Mouse (Mus musculus): ENCODE data around the gene Psmb7. TPM values are rescaled to one million over a fixed set of nuclear protein-coding genes. Genes with fewer than 3 reads are reported as not detected.

Psmb7 gene
- polyA plus RNA-seq (2015; fragmentation: Nextera tagmentation; extraction: Ambion mirVana) = 214 and 234 TPM in 2 replicates

GRCm38 (mm10) chr2:38643625-38644427 lies at the start of gene Psmb7:
Gene Psmb7, minus strand, starts transcription at chr2:38644087.
- Histone ChIP-seq H3K27ac (ENCODE audit: low read length) (peak within 1 kb of the TSS; percentile 35; the same call in 1 of the 2 replicates), H3K9ac (ENCODE audit: low read depth, low read length) (peak within 1 kb of the TSS; percentile 89), H3K4me3 (ENCODE audit: low read length) (peak within 1 kb of the TSS; percentile 90), H3K36me3 (ENCODE audit: control insufficient read depth, insufficient read depth, low read length) (no peaks in the 10 kb centered on the region), H3K9me3 (ENCODE audit: control insufficient read depth, low read length) (no peaks in the 10 kb centered on the region), H3K27me3 (replicated peaks; ENCODE audit: control insufficient read depth, insufficient read depth, low read length) (no peaks in the 10 kb centered on the region), H3K4me1 (ENCODE audit: control insufficient read depth, insufficient read depth, low read length) (peaks cover 6% of the 10 kb centered on the region), H3K4me2 (ENCODE audit: low read depth, low read length) (peak within 1 kb of the TSS; percentile 82)
- WGBS = 3% methylated on average over 52 of the region's 52 CpGs
- ATAC-seq = peak; percentile 93

GRCm38 (mm10) chr2:38691542-38691941 lies 47.7 kb upstream of the Psmb7 start:
- 16% methylated on average over 8 of the region's 8 CpGs for WGBS

GRCm38 (mm10) chr2:38689881-38690280 lies 46.0 kb upstream of the Psmb7 start:
- Histone ChIP-seq H3K4me3 (ENCODE audit: low read length) (no peak overlapping the region), H3K4me1 (ENCODE audit: control insufficient read depth, insufficient read depth, low read length) (no peaks in the 10 kb centered on the region), H3K27me3 (replicated peaks; ENCODE audit: control insufficient read depth, insufficient read depth, low read length) (peaks cover 3% of the 10 kb centered on the region; the same call in 1 of the 2 replicates), H3K27ac (ENCODE audit: low read length) (no peak overlapping the region), H3K36me3 (ENCODE audit: control insufficient read depth, insufficient read depth, low read length) (no peaks in the 10 kb centered on the region), H3K9ac (ENCODE audit: low read depth, low read length) (no peak overlapping the region), H3K4me2 (ENCODE audit: low read depth, low read length) (no peak overlapping the region), H3K9me3 (ENCODE audit: control insufficient read depth, low read length) (no peaks in the 10 kb centered on the region)
- ATAC-seq = no peak
- WGBS = 71% methylated on average over 1 of the region's 1 CpGs

More at GRCm38 (mm10) chr2:38691542-38691941, 47.7 kb upstream of the Psmb7 start:
- Histone ChIP-seq H3K36me3 (ENCODE audit: control insufficient read depth, insufficient read depth, low read length) (no peaks in the 10 kb centered on the region), H3K27ac (ENCODE audit: low read length) (no peak overlapping the region), H3K9ac (ENCODE audit: low read depth, low read length) (no peak overlapping the region), H3K4me2 (ENCODE audit: low read depth, low read length) (no peak overlapping the region), H3K4me1 (ENCODE audit: control insufficient read depth, insufficient read depth, low read length) (no peaks in the 10 kb centered on the region), H3K9me3 (ENCODE audit: control insufficient read depth, low read length) (no peaks in the 10 kb centered on the region), H3K4me3 (ENCODE audit: low read length) (no peak overlapping the region), H3K27me3 (replicated peaks; ENCODE audit: control insufficient read depth, insufficient read depth, low read length) (peaks cover 3% of the 10 kb centered on the region; the same call in 1 of the 2 replicates)
- no peak for ATAC-seq

- Histone ChIP-seq H3K9me3 (ENCODE audit: control insufficient read depth, low read length) (no peaks in the 10 kb centered on the region), H3K27me3 (replicated peaks; ENCODE audit: control insufficient read depth, insufficient read depth, low read length) (0 out of 2 replicates have a peak, but pooled peaks cover 3% of the 10 kb centered on the region), H3K4me3 (ENCODE audit: low read length) (peak overlapping the region; percentile 25), H3K36me3 (ENCODE audit: control insufficient read depth, insufficient read depth, low read length) (no peaks in the 10 kb centered on the region), H3K9ac (ENCODE audit: low read depth, low read length) (peak overlapping the region; percentile 21; the same call in 1 of the 2 replicates), H3K27ac (ENCODE audit: low read length) (no peak overlapping the region), H3K4me1 (ENCODE audit: control insufficient read depth, insufficient read depth, low read length) (no peaks in the 10 kb centered on the region), H3K4me2 (ENCODE audit: low read depth, low read length) (peak overlapping the region; percentile 53)
- peak; percentile 63 for ATAC-seq
- WGBS = 5% methylated on average over 29 of the region's 29 CpGs
These were observed 45.1 kb upstream of the Psmb7 start for GRCm38 (mm10) chr2:38688791-38689520.

DNA sequence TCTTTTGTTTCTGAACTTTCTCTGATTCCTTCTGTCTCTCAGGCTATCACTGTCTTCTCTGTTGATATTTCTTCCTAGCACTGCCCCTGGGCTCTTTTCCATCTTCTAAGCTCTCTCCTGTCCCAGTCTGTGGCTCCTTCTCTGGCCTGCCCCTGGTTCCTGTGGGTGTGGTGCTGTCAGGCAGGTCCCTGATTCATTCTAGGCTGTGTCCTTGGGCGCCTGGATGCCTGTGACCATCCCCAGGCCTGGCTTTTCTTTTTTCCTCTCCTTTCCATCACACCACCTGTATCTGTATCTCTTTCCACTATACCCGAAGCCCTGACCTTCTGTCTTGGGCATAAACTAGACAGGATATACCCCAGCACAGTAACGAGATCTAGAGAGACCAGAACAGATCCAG lies 41.9 kb upstream of the Psmb7 start:
- WGBS = 65% methylated on average over 3 of the region's 3 CpGs
- Histone ChIP-seq H3K9ac (ENCODE audit: low read depth, low read length) (no peak overlapping the region), H3K4me2 (ENCODE audit: low read depth, low read length) (no peak overlapping the region), H3K27ac (ENCODE audit: low read length) (no peak overlapping the region), H3K27me3 (replicated peaks; ENCODE audit: control insufficient read depth, insufficient read depth, low read length) (0 out of 2 replicates have a peak, but pooled peaks cover under 1% of the 10 kb centered on the region), H3K4me3 (ENCODE audit: low read length) (no peak overlapping the region), H3K36me3 (ENCODE audit: control insufficient read depth, insufficient read depth, low read length) (no peaks in the 10 kb centered on the region), H3K9me3 (ENCODE audit: control insufficient read depth, low read length) (no peaks in the 10 kb centered on the region), H3K4me1 (ENCODE audit: control insufficient read depth, insufficient read depth, low read length) (no peaks in the 10 kb centered on the region)
- ATAC-seq = no peak

DNA sequence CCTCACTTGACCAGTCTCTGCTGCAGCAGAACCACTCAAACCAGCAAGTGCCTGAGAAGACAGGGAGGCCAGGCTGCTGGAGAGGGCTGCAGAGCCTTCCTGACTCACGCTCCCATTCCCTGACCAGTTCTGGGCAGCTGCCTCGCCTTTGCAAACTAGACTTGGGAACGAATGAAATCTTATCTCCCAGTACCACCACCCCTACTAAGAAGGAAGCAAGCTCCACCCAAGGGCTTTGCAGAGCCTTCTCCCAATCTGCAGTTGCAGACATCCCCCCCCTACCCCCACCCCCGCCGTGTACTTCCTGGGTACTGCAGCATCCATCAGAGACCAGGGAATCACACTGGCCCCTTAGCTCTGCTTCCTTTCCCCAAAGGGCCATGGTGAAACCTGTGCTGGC lies 39.2 kb upstream of the Psmb7 start:
- no peak for ATAC-seq
- H3K27me3 ChIP-seq (replicated peaks; ENCODE audit: control insufficient read depth, insufficient read depth, low read length) = no peaks in the 10 kb centered on the region

GRCm38 (mm10) chr2:38682209-38682608 lies 38.3 kb upstream of the Psmb7 start:
- H3K9me3 ChIP-seq (ENCODE audit: control insufficient read depth, low read length) = no peaks in the 10 kb centered on the region
- no peak for ATAC-seq

More for the DNA sequence above, 39.2 kb upstream of the Psmb7 start:
- Histone ChIP-seq H3K9me3 (ENCODE audit: control insufficient read depth, low read length) (no peaks in the 10 kb centered on the region), H3K9ac (ENCODE audit: low read depth, low read length) (no peak overlapping the region), H3K4me2 (ENCODE audit: low read depth, low read length) (no peak overlapping the region), H3K4me3 (ENCODE audit: low read length) (no peak overlapping the region), H3K36me3 (ENCODE audit: control insufficient read depth, insufficient read depth, low read length) (no peaks in the 10 kb centered on the region), H3K27ac (ENCODE audit: low read length) (no peak overlapping the region), H3K4me1 (ENCODE audit: control insufficient read depth, insufficient read depth, low read length) (no peaks in the 10 kb centered on the region)
- WGBS = 65% methylated on average over 5 of the region's 5 CpGs

GRCm38 (mm10) chr2:38678947-38679346 lies 35.1 kb upstream of the Psmb7 start:
- no peaks in the 10 kb centered on the region for H3K27me3 ChIP-seq (replicated peaks; ENCODE audit: control insufficient read depth, insufficient read depth, low read length)
- H3K9ac ChIP-seq (ENCODE audit: low read depth, low read length) = no peak overlapping the region
- H3K4me1 ChIP-seq (ENCODE audit: control insufficient read depth, insufficient read depth, low read length) = no peaks in the 10 kb centered on the region
- H3K4me2 ChIP-seq (ENCODE audit: low read depth, low read length) = no peak overlapping the region
- no peak overlapping the region for H3K27ac ChIP-seq (ENCODE audit: low read length)
- H3K4me3 ChIP-seq (ENCODE audit: low read length) = no peak overlapping the region
- no peak for ATAC-seq
- H3K9me3 ChIP-seq (ENCODE audit: control insufficient read depth, low read length) = no peaks in the 10 kb centered on the region
- H3K36me3 ChIP-seq (ENCODE audit: control insufficient read depth, insufficient read depth, low read length) = no peaks in the 10 kb centered on the region

More at GRCm38 (mm10) chr2:38682209-38682608, 38.3 kb upstream of the Psmb7 start:
- H3K4me1 ChIP-seq (ENCODE audit: control insufficient read depth, insufficient read depth, low read length) = no peaks in the 10 kb centered on the region
- no peak overlapping the region for H3K4me2 ChIP-seq (ENCODE audit: low read depth, low read length)
- no peak overlapping the region for H3K27ac ChIP-seq (ENCODE audit: low read length)
- no peak overlapping the region for H3K9ac ChIP-seq (ENCODE audit: low read depth, low read length)
- H3K27me3 ChIP-seq (replicated peaks; ENCODE audit: control insufficient read depth, insufficient read depth, low read length) = no peaks in the 10 kb centered on the region
- no peaks in the 10 kb centered on the region for H3K36me3 ChIP-seq (ENCODE audit: control insufficient read depth, insufficient read depth, low read length)
- no peak overlapping the region for H3K4me3 ChIP-seq (ENCODE audit: low read length)
- WGBS = 85% methylated on average over 5 of the region's 5 CpGs

- Histone ChIP-seq H3K4me3 (ENCODE audit: low read length) (no peak overlapping the region), H3K27me3 (replicated peaks; ENCODE audit: control insufficient read depth, insufficient read depth, low read length) (peaks cover under 1% of the 10 kb centered on the region), H3K4me1 (ENCODE audit: control insufficient read depth, insufficient read depth, low read length) (no peaks in the 10 kb centered on the region), H3K9ac (ENCODE audit: low read depth, low read length) (no peak overlapping the region), H3K4me2 (ENCODE audit: low read depth, low read length) (no peak overlapping the region), H3K27ac (ENCODE audit: low read length) (no peak overlapping the region), H3K36me3 (ENCODE audit: control insufficient read depth, insufficient read depth, low read length) (no peaks in the 10 kb centered on the region), H3K9me3 (ENCODE audit: control insufficient read depth, low read length) (no peaks in the 10 kb centered on the region)
- no peak for ATAC-seq
- 57% methylated on average over 9 of the region's 9 CpGs for WGBS
These were observed 31.6 kb upstream of the Psmb7 start for GRCm38 (mm10) chr2:38675366-38675969.
